In the genomic region with DNA sequence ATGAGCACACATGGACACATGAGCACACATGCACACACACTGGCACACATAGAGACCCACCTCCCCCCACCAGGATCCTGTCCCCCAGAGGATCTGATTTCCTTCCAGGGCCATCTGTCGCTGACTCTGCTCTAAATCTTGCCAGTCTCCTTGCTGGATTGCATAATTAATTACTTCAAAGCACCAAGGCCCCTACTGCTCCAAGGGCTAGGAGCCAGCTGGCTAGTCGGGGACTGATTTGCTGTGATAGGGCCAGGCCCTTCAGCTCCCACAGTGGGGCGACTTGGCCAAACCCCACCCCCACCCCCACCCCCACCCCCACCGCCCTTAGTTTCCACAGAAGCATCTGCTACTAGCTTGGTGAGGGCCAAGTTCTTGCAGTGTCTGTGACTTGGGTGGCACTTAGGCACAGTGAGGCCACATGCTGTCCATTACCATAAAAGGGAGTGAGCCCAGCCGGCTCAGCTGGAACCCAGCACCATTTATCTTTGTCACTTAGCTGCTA, we compare ENCODE assay signal across 10 mouse cellular contexts. TPM values are rescaled to one million over a fixed set of nuclear protein-coding genes. Genes with fewer than 3 reads are reported as not detected.
A peak's percentile ranks its signal among the peaks of the same experiment; 100 is the strongest.
DNase-seq lines count a peak whose midpoint lies in the region; ATAC-seq and TF ChIP-seq lines count a peak whose summit lies in the region.
"Had no signal": no experiment of that assay in that cellular context is flagged by ENCODE, and none has a peak within 500 bp of the region (broad histone marks: within the 10 kb centered on the region; RNA-seq: fewer than 3 reads in every experiment).

No protein-coding gene starts in this region.

- no peaks in the 10 kb centered on the region for H3K9me3 ChIP-seq in embryonic facial prominence, embryonic 10.5 days
- H3K9me3 ChIP-seq in kidney, postnatal 0 days (replicated peaks; ENCODE audit: low read length), result no peaks in the 10 kb centered on the region
- H3K9me3 ChIP-seq: stomach, embryonic 15.5 days had no signal

- WGBS in embryonic facial prominence, embryonic 10.5 days, result 22% methylated on average over 5 of the region's 5 CpGs
- 24% methylated on average over 5 of the region's 5 CpGs for WGBS in heart, adult 2 months
- 7% methylated on average over 5 of the region's 5 CpGs for WGBS in kidney, postnatal 0 days
- 22% methylated on average over 5 of the region's 5 CpGs for WGBS in olfactory bulb, adult 2 months

- no peak for TF ChIP-seq EP300 in heart, adult 2 months (IDR thresholded peaks at IDR 0.05; ENCODE audit: insufficient read depth, low read depth, low read length)

- H3K4me1 ChIP-seq in embryonic facial prominence, embryonic 10.5 days, result peaks cover 22% of the 10 kb centered on the region
- peaks cover 3% of the 10 kb centered on the region for H3K4me1 ChIP-seq in heart, adult 2 months (ENCODE audit: control insufficient read depth, insufficient read depth, low read length)
- H3K4me1 ChIP-seq in kidney, postnatal 0 days (replicated peaks; ENCODE audit: insufficient read depth, low read length), result no peaks in the 10 kb centered on the region
- peaks cover 27% of the 10 kb centered on the region for H3K4me1 ChIP-seq in olfactory bulb, adult 2 months (ENCODE audit: control insufficient read depth, insufficient read depth, low read length)

- intact Hi-C loops in heart, adult 2 months (cut with DNase I), result no loop called here

- H3K4me2 ChIP-seq in kidney, postnatal 0 days (ENCODE audit: low read length), result no peak overlapping the region
- H3K4me2 ChIP-seq: stomach, embryonic 15.5 days had no signal

- H3K27ac ChIP-seq in embryonic facial prominence, embryonic 10.5 days (replicated peaks), result peak overlapping the region; percentile 49
- H3K27ac ChIP-seq in heart, adult 2 months, result no peak overlapping the region
- H3K27ac ChIP-seq in kidney, postnatal 0 days, result no peak overlapping the region
- peak overlapping the region; percentile 25; the same call in 1 of the 2 replicates for H3K27ac ChIP-seq in olfactory bulb, adult 2 months (ENCODE audit: insufficient read depth, low read depth, low read length)
- H3K27ac ChIP-seq: stomach, embryonic 15.5 days had no signal

- H3K27me3 ChIP-seq in embryonic facial prominence, embryonic 10.5 days (replicated peaks; ENCODE audit: low read depth, poor library complexity, severe bottlenecking), result no peaks in the 10 kb centered on the region
- no peaks in the 10 kb centered on the region for H3K27me3 ChIP-seq in heart, adult 2 months (ENCODE audit: control insufficient read depth, insufficient read depth, low read length)
- no peaks in the 10 kb centered on the region for H3K27me3 ChIP-seq in kidney, postnatal 0 days (ENCODE audit: insufficient read depth, low read length)
- H3K27me3 ChIP-seq: stomach, embryonic 15.5 days had no signal

- no peaks in the 10 kb centered on the region for H3K36me3 ChIP-seq in embryonic facial prominence, embryonic 10.5 days (replicated peaks)
- no peaks in the 10 kb centered on the region for H3K36me3 ChIP-seq in heart, adult 2 months (ENCODE audit: control insufficient read depth, insufficient read depth, low read length)
- H3K36me3 ChIP-seq in kidney, postnatal 0 days (ENCODE audit: insufficient read depth, low read length), result no peaks in the 10 kb centered on the region
- H3K36me3 ChIP-seq: stomach, embryonic 15.5 days had no signal

- no peak overlapping the region for H3K9ac ChIP-seq in heart, adult 2 months (ENCODE audit: low read depth, low read length)
- no peak overlapping the region for H3K9ac ChIP-seq in kidney, postnatal 0 days (ENCODE audit: low read depth, low read length)
- H3K9ac ChIP-seq: stomach, embryonic 15.5 days had no signal

- no peaks in the 10 kb centered on the region for H3K79me2 ChIP-seq in heart, adult 2 months (replicated peaks; ENCODE audit: control insufficient read depth, insufficient read depth, low read length)

- TF ChIP-seq CTCF in heart, adult 2 months (IDR thresholded peaks at IDR 0.05), result no peak
- no peak for TF ChIP-seq CTCF in kidney, postnatal 0 days (IDR thresholded peaks at IDR 0.05; ENCODE audit: low read depth)
- no peak for TF ChIP-seq CTCF in olfactory bulb, adult 2 months (IDR thresholded peaks at IDR 0.05; ENCODE audit: insufficient read depth, low read depth, low read length)

- peak; percentile 77 for ATAC-seq in kidney, postnatal 0 days (replicated peaks; ENCODE audit: low FRiP score, low read depth)
- ATAC-seq: Patski had no signal

- TF ChIP-seq POLR2A in heart, adult 2 months (IDR thresholded peaks at IDR 0.05; ENCODE audit: insufficient read depth, low read depth, low read length), result no peak
- no peak for TF ChIP-seq POLR2A in olfactory bulb, adult 2 months (IDR thresholded peaks at IDR 0.05; ENCODE audit: insufficient read depth, low read depth, low read length)

- peak; percentile 81 for DNase-seq in brain, embryonic 18.5 days (ENCODE audit: low read depth, low spot score)
- peak; percentile 45 for DNase-seq in embryonic facial prominence, embryonic 10.5 days (ENCODE audit: low spot score)
- DNase-seq in heart, adult 2 months, result peak; percentile 41 to 59
- DNase-seq in kidney, postnatal 0 days (ENCODE audit: low spot score), result peak; percentile 82
- peak; percentile 49 to 62 for DNase-seq in lung, adult 18-20 months
- DNase-seq in urinary bladder, postnatal 10 days (ENCODE audit: low spot score), result no peak
- DNase-seq in testis, postnatal 14 days (ENCODE audit: low spot score), result no peak

- H3K4me3 ChIP-seq in embryonic facial prominence, embryonic 10.5 days, result no peak overlapping the region
- no peak overlapping the region for H3K4me3 ChIP-seq in heart, adult 2 months
- no peak overlapping the region for H3K4me3 ChIP-seq in kidney, postnatal 0 days (replicated peaks; ENCODE audit: low read depth, low read length)
- H3K4me3 ChIP-seq in olfactory bulb, adult 2 months (ENCODE audit: insufficient read depth, low read depth, low read length), result no peak overlapping the region
- H3K4me3 ChIP-seq: stomach, embryonic 15.5 days had no signal

RNA-seq across cellular contexts. Expression of gene Grk3, which starts 26.0 kb away (rescaled TPM):
- 5.9 and 6.0 TPM in 2 replicates for polyA plus RNA-seq in embryonic facial prominence, embryonic 10.5 days (2016; fragmentation: Nextera tagmentation; extraction: Ambion mirVana)
- total RNA-seq in heart, adult 2 months (2021), result 1 to 10 TPM; 4.9 to 5.2 TPM
- 8.4 and 16.0 TPM in 2 replicates for polyA plus RNA-seq in heart, adult 2 months (2012; rRNA removed)
- 4.4 and 5.4 TPM in 2 replicates for polyA plus RNA-seq in kidney, postnatal 0 days (2015; fragmentation: Nextera tagmentation; extraction: Ambion mirVana)
- not detected in 2 replicates for polyA plus RNA-seq in olfactory bulb, adult 2 months (2012; ENCODE audit: insufficient read depth, insufficient read length, low replicate concordance, missing spikeins)
- polyA plus RNA-seq: Patski had no signal

RNA-seq across cellular contexts. Expression of gene Crybb2, which starts 28.3 kb away (rescaled TPM):
- not detected in 2 replicates for polyA plus RNA-seq in embryonic facial prominence, embryonic 10.5 days (2016; fragmentation: Nextera tagmentation; extraction: Ambion mirVana)
- not detected for total RNA-seq in heart, adult 2 months (2021)
- not detected in 2 replicates for polyA plus RNA-seq in heart, adult 2 months (2012; rRNA removed)
- not detected in 2 replicates for polyA plus RNA-seq in kidney, postnatal 0 days (2015; fragmentation: Nextera tagmentation; extraction: Ambion mirVana)
- not detected in 2 replicates for polyA plus RNA-seq in olfactory bulb, adult 2 months (2012; ENCODE audit: insufficient read depth, insufficient read length, low replicate concordance, missing spikeins)
- polyA plus RNA-seq: Patski; stomach, embryonic 15.5 days had no signal

RNA-seq across cellular contexts. Expression of gene Crybb3, which starts 39.8 kb away (rescaled TPM):
- polyA plus RNA-seq in embryonic facial prominence, embryonic 10.5 days (2016; fragmentation: Nextera tagmentation; extraction: Ambion mirVana), result 0.97 and 1.0 TPM in 2 replicates
- 1 to 10 TPM in 1 of 2 experiments, under 1 TPM in 1; 0.68 to 1.5 TPM for total RNA-seq in heart, adult 2 months (2021)
- 2.6 and 4.2 TPM in 2 replicates for polyA plus RNA-seq in heart, adult 2 months (2012; rRNA removed)
- 0.71 and 1.1 TPM in 2 replicates for polyA plus RNA-seq in kidney, postnatal 0 days (2015; fragmentation: Nextera tagmentation; extraction: Ambion mirVana)
- not detected in 2 replicates for polyA plus RNA-seq in olfactory bulb, adult 2 months (2012; ENCODE audit: insufficient read depth, insufficient read length, low replicate concordance, missing spikeins)

Comparison
In these comparisons a context has a peak if more than half of its experiments do, and no peak if none do; other contexts are left out.
1. DNase-seq: peak in brain, embryonic 18.5 days (single experiment), embryonic facial prominence, embryonic 10.5 days (single experiment), heart, adult 2 months (2 of 2), kidney, postnatal 0 days (single experiment) and lung, adult 18-20 months (2 of 2); none in urinary bladder, postnatal 10 days (single experiment) and testis, postnatal 14 days (single experiment).
2. H3K27ac ChIP-seq: peak in embryonic facial prominence, embryonic 10.5 days (single experiment) and olfactory bulb, adult 2 months (single experiment); none in heart, adult 2 months (single experiment) and kidney, postnatal 0 days (single experiment).